Mouse (Mus musculus) midbrain, embryonic 14.5 days (tissue): ENCODE measurements around the gene Hexa. TPM values are rescaled to one million over a fixed set of nuclear protein-coding genes. Genes with fewer than 3 reads are reported as not detected.

Experiments used
- ATAC-seq: fragments of 200-750 bp; cut with Nextera tagmentation; 2 replicates; pipeline ENCODE4 v1.8.0; 2017; ENCODE audit warnings: moderate number of reproducible peaks, moderate library complexity; ENCODE audit not compliant: low FRiP score, low TSS enrichment
- DNase-seq: peaks from one replicate; pipeline ENCODE4 v3.0.0-alpha.2; 2015
- H3K27ac ChIP-seq: fragments of 300-500 bp; sonication (generic); replicated peaks from 2 replicates; pipeline ENCODE4 v1.5.1; 2014; ENCODE audit warnings: mild to moderate bottlenecking, low read depth, low read length, moderate library complexity
- H3K27me3 ChIP-seq: fragments of 300-500 bp; sonication (generic); 2 replicates; pipeline ENCODE4 v1.6.1; 2014; ENCODE audit warnings: low read length, control low read depth, mixed read lengths; ENCODE audit not compliant: control insufficient read depth, insufficient read depth
- H3K36me3 ChIP-seq: fragments of 300-500 bp; sonication (generic); 2 replicates; pipeline ENCODE4 v1.6.1; 2014; ENCODE audit warnings: low read length, control low read depth; ENCODE audit not compliant: control insufficient read depth, insufficient read depth
- H3K4me1 ChIP-seq: fragments of 300-500 bp; sonication (generic); 2 replicates; pipeline ENCODE4 v1.6.1; 2014; ENCODE audit warnings: mild to moderate bottlenecking, antibody characterized with exemption, low read length, control low read depth; ENCODE audit not compliant: control insufficient read depth, insufficient read depth
- H3K4me2 ChIP-seq: fragments of 300-500 bp; sonication (generic); 2 replicates; pipeline ENCODE4 v1.6.1; 2014; ENCODE audit warnings: mild to moderate bottlenecking, low read length, moderate library complexity
- H3K4me3 ChIP-seq: fragments of 300-500 bp; sonication (generic); replicated peaks from 2 replicates; pipeline ENCODE4 v1.5.1; 2014; ENCODE audit warnings: low read depth, low read length
- H3K9ac ChIP-seq: fragments of 300-500 bp; sonication (generic); replicated peaks from 2 replicates; pipeline ENCODE4 v1.6.1; 2014; ENCODE audit warnings: mild to moderate bottlenecking, low read length, moderate library complexity
- H3K9me3 ChIP-seq: fragments of 300-500 bp; sonication (generic); 2 replicates; pipeline ENCODE4 v1.6.1; 2016; ENCODE audit warnings: low read length, control low read depth, mixed read lengths; ENCODE audit not compliant: control insufficient read depth
- WGBS: fragments of 180-500 bp; shearing (Covaris S2); extraction: QIAGEN DNeasy Blood & Tissue Kit; methylation state at CpG from one replicate; pipeline ENCODE4 v1.1.7; 2014; 5-methylcytosine and 5-hydroxymethylcytosine counted together
- polyA plus RNA-seq: library from polyadenylated mRNA; unstranded; fragments of >200 nt; fragmentation: Nextera tagmentation; extraction: Ambion mirVana; gene quantifications from 2 replicates; pipeline ENCODE4 v1.2.1, GENCODE M21; 2014

Gene Hexa
- polyA plus RNA-seq, 1 experiment from 2014 or later = 57.5 TPM

- Histone ChIP-seq H3K36me3 (peaks cover 29% of the 10 kb centered on the region; the same call in 1 of the 2 replicates), H3K27ac (no peak overlapping the region), H3K9me3 (no peaks in the 10 kb centered on the region), H3K4me1 (no peaks in the 10 kb centered on the region), H3K4me2 (no peak overlapping the region), H3K9ac (no peak overlapping the region), H3K4me3 (no peak overlapping the region), H3K27me3 (no peaks in the 10 kb centered on the region)
- ATAC-seq = no peak
- 83% methylated on average over 8 of the region's 8 CpGs for WGBS
- no peak for DNase-seq
These were observed 62.3 kb downstream of the Hexa start for GRCm38 (mm10) chr9:59601661-59602060.

- DNase-seq (no peak), ATAC-seq (no peak)
- Histone ChIP-seq H3K4me2 (no peak overlapping the region), H3K9me3 (no peaks in the 10 kb centered on the region), H3K27me3 (no peaks in the 10 kb centered on the region), H3K4me3 (no peak overlapping the region), H3K4me1 (no peaks in the 10 kb centered on the region), H3K9ac (no peak overlapping the region), H3K36me3 (peaks cover 30% of the 10 kb centered on the region; the same call in 1 of the 2 replicates), H3K27ac (no peak overlapping the region)
- WGBS = 60% methylated on average over 6 of the region's 6 CpGs
These were observed 66.6 kb downstream of the Hexa start for GRCm38 (mm10) chr9:59605967-59606366.

GRCm38 (mm10) chr9:59610950-59611349 lies 71.6 kb downstream of the Hexa start:
- no peaks in the 10 kb centered on the region for H3K27me3 ChIP-seq
- H3K4me2 ChIP-seq = no peak overlapping the region
- no peak overlapping the region for H3K27ac ChIP-seq
- H3K36me3 ChIP-seq = peaks cover 6% of the 10 kb centered on the region; the same call in 1 of the 2 replicates
- 88% methylated on average over 2 of the region's 2 CpGs for WGBS
- H3K9ac ChIP-seq = no peak overlapping the region
- no peak for ATAC-seq
- H3K9me3 ChIP-seq = no peaks in the 10 kb centered on the region
- no peaks in the 10 kb centered on the region for H3K4me1 ChIP-seq
- no peak for DNase-seq
- no peak overlapping the region for H3K4me3 ChIP-seq

Other genes starting within 250 kb of the Hexa start
- 19.2 and 24.0 TPM in 2 replicates for gene Adpgk, start 248.0 kb upstream of the Hexa start, polyA plus RNA-seq
- 40.7 and 53.2 TPM in 2 replicates for gene Bbs4, start 186.0 kb upstream of the Hexa start, polyA plus RNA-seq
- gene Arih1, start 52.9 kb upstream of the Hexa start, polyA plus RNA-seq = 17.0 and 19.6 TPM in 2 replicates
- gene Tmem202, start 307 bp downstream of the Hexa start, polyA plus RNA-seq = 0.46 and 0.74 TPM in 2 replicates
- gene Celf6, start 38.4 kb downstream of the Hexa start, polyA plus RNA-seq = 35.4 and 45.8 TPM in 2 replicates
- 205 and 226 TPM in 2 replicates for gene Parp6, start 77.7 kb downstream of the Hexa start, polyA plus RNA-seq
- 836 and 1,041 TPM in 2 replicates for gene Pkm, start 116.8 kb downstream of the Hexa start, polyA plus RNA-seq
- gene Gramd2, start 140.6 kb downstream of the Hexa start, polyA plus RNA-seq = 2.8 and 5.2 TPM in 2 replicates
- gene Senp8, start 211.2 kb downstream of the Hexa start, polyA plus RNA-seq = 12.9 and 16.4 TPM in 2 replicates
- gene Myo9a, start 211.4 kb downstream of the Hexa start, polyA plus RNA-seq = 30.2 and 34.0 TPM in 2 replicates